Mouse (Mus musculus) retina, embryonic 14.5 days (tissue): ENCODE measurements around the gene Olfr588-ps1.
"Not testable (repeated sequence)": the region's sequence is repeated elsewhere in the genome, so short reads cannot be mapped to it uniquely, and the experiment has no call there.

Experiments used
- DNase-seq: peaks from one replicate; pipeline ENCODE4 v3.0.0-alpha.2; 2015; ENCODE audit warnings: low spot score

Gene Olfr588-ps1

GRCm38 (mm10) chr7:103140579-103140978 lies at the start of gene Olfr588-ps1:
TSS of gene Olfr588-ps1 (plus strand) at chr7:103140879.
- no peak for DNase-seq

GRCm38 (mm10) chr7:103097420-103097819 lies 43.3 kb upstream of the Olfr588-ps1 start, which contains the start of gene Olfr585:
TSS of gene Olfr585 (plus strand) at chr7:103097720.
- no peak for DNase-seq

- peak; percentile 5 for DNase-seq
These were observed 21.3 kb upstream of the Olfr588-ps1 start for GRCm38 (mm10) chr7:103119406-103119805.

- DNase-seq = no peak
These were observed 15.1 kb upstream of the Olfr588-ps1 start, which contains the start of gene Olfr586 for GRCm38 (mm10) chr7:103125538-103125937. TSS of gene Olfr586 (minus strand) at chr7:103125638.

- no peak for DNase-seq
These were observed 15.6 kb downstream of the Olfr588-ps1 start, which contains the start of gene Olfr589 for GRCm38 (mm10) chr7:103156256-103156655. TSS of gene Olfr589 (minus strand) at chr7:103156356.

GRCm38 (mm10) chr7:103169697-103170096 lies 29.0 kb downstream of the Olfr588-ps1 start:
- DNase-seq = no peak

- no peak for DNase-seq
These were observed 37.6 kb downstream of the Olfr588-ps1 start, which contains the start of gene Olfr591 for GRCm38 (mm10) chr7:103178240-103178639. TSS of gene Olfr591 (minus strand) at chr7:103178340.

- DNase-seq = not testable (repeated sequence)
These were observed 43.8 kb downstream of the Olfr588-ps1 start, which contains the start of gene Olfr592 for GRCm38 (mm10) chr7:103184503-103184902. TSS of gene Olfr592 (plus strand) at chr7:103184803.
